Mouse (Mus musculus): ENCODE data around the gene Osbpl8. TPM values are rescaled to one million over a fixed set of nuclear protein-coding genes. Genes with fewer than 3 reads are reported as not detected.

Osbpl8 gene
- polyA plus RNA-seq (2015; fragmentation: Nextera tagmentation; extraction: Ambion mirVana) = 26.9 and 32.8 TPM in 2 replicates

DNA sequence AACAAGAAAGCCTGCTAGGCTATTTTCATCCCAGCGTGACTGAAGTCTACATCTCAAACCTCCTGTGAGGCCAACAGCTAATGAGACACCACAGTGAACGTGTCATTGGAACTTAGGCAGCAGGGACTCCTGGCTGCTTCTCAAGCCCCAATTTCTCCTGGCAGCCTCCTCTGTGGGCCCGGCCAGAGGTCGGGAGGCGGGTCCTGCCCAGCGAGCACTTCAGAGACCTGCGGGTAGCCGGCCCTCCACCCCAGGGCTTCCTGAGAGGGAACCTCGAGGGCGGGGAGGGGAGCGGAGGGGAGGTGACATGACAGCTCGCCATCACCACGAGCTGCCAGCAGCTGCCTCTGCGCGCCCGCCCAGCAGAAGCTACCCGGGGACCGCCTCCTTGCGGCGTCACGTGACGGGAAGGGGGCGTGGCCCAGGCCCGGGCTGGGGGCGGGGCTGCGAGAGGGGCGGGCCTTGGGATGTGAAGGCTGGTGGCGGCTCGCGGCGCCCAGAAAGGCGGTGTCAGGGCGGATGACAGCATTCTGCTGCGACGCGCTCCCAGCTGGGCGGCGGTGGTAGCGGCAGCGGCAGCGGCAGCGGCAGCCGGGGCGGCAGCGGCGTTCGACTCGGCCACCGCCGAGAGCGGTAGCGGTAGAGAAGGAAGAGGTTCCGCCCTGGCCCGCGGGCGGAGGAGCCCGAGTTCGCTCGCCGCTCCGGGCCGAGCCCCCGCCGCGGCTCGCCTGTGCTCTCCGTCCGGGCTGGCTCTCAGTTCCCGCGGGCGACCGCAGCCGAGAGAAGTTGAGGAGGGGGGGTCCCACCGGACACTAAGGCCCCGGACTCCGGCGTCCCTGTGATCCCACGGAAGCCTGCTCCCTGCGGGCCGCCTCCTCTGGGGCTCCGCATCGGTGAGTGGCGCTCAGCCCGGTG is at the start of gene Osbpl8:
TSS of gene Osbpl8 (plus strand) at position 449 of the 915 bp plus-strand sequence.
- Histone ChIP-seq H3K9me3 (replicated peaks) (no peaks in the 10 kb centered on the region), H3K27ac (peak within 1 kb of the TSS; percentile 96), H3K36me3 (no peaks in the 10 kb centered on the region), H3K9ac (peak within 1 kb of the TSS; percentile 97), H3K4me1 (replicated peaks) (peaks cover 26% of the 10 kb centered on the region), H3K4me2 (peak within 1 kb of the TSS; percentile 69), H3K4me3 (peak within 1 kb of the TSS; percentile 94), H3K27me3 (no peaks in the 10 kb centered on the region)
- peak; percentile 92 for ATAC-seq (replicated peaks; ENCODE audit: insufficient number of reproducible peaks, insufficient read depth, low FRiP score, low read depth)
- under 1% methylated on average over 82 of the region's 84 CpGs for WGBS

- Histone ChIP-seq H3K4me3 (no peak overlapping the region), H3K4me2 (no peak overlapping the region), H3K27ac (no peak overlapping the region), H3K9me3 (replicated peaks) (no peaks in the 10 kb centered on the region), H3K4me1 (replicated peaks) (no peaks in the 10 kb centered on the region), H3K36me3 (no peaks in the 10 kb centered on the region), H3K27me3 (no peaks in the 10 kb centered on the region), H3K9ac (no peak overlapping the region)
- 73% methylated on average over 7 of the region's 7 CpGs for WGBS
- ATAC-seq (replicated peaks; ENCODE audit: insufficient number of reproducible peaks, insufficient read depth, low FRiP score, low read depth) = no peak
Observed at GRCm38 (mm10) chr10:111117198-111117845, 47.2 kb upstream of the Osbpl8 start.

GRCm38 (mm10) chr10:111118292-111118691 is 46.3 kb upstream of the Osbpl8 start:
- no peaks in the 10 kb centered on the region for H3K36me3 ChIP-seq
- H3K27ac ChIP-seq = no peak overlapping the region
- no peaks in the 10 kb centered on the region for H3K27me3 ChIP-seq
- ATAC-seq (replicated peaks; ENCODE audit: insufficient number of reproducible peaks, insufficient read depth, low FRiP score, low read depth) = no peak
- 64% methylated on average over 9 of the region's 9 CpGs for WGBS
- no peak overlapping the region for H3K9ac ChIP-seq
- no peak overlapping the region for H3K4me2 ChIP-seq
- no peaks in the 10 kb centered on the region for H3K4me1 ChIP-seq (replicated peaks)
- H3K9me3 ChIP-seq (replicated peaks) = no peaks in the 10 kb centered on the region
- H3K4me3 ChIP-seq = no peak overlapping the region

DNA sequence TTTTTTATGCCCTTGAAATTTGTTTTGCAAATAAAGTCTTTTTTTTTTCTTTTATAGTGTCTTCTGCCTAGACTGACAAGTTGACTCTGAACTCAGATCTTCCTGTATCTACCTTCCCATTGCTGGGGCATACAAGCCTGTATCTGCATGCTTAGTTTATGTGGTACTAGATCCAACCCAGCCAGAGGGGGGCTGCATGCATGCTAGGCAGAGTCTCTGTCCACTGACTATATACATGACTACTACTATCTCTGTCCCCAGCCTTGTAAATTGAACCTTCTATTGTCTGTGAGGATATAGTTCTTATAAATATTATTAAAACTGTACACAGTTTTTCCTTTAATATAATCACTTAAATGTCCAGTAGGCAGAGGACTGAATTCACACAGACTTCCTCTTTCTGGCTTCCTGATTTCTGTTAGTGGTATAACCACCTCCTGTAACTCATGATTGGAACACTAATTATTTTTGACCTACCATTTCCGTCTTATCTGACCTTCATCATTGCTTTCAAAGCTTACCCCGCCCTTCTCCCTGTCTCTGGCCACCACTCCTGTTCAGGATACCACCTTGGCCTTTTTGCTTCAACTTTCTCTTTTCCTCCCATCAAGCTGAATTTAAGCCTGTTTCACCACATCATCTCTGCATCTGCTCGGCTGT is 45.4 kb upstream of the Osbpl8 start:
- no peaks in the 10 kb centered on the region for H3K27me3 ChIP-seq
- no peak overlapping the region for H3K4me2 ChIP-seq
- no peak overlapping the region for H3K27ac ChIP-seq
- H3K4me3 ChIP-seq = no peak overlapping the region
- ATAC-seq (replicated peaks; ENCODE audit: insufficient number of reproducible peaks, insufficient read depth, low FRiP score, low read depth) = no peak
- 50% methylated on average over 3 of the region's 3 CpGs for WGBS
- no peak overlapping the region for H3K9ac ChIP-seq
- H3K4me1 ChIP-seq (replicated peaks) = no peaks in the 10 kb centered on the region
- H3K9me3 ChIP-seq (replicated peaks) = no peaks in the 10 kb centered on the region
- H3K36me3 ChIP-seq = no peaks in the 10 kb centered on the region

GRCm38 (mm10) chr10:111119756-111120155 is 44.8 kb upstream of the Osbpl8 start:
- Histone ChIP-seq H3K27ac (no peak overlapping the region), H3K9ac (no peak overlapping the region), H3K9me3 (replicated peaks) (no peaks in the 10 kb centered on the region), H3K4me3 (no peak overlapping the region), H3K27me3 (no peaks in the 10 kb centered on the region), H3K36me3 (no peaks in the 10 kb centered on the region), H3K4me2 (no peak overlapping the region), H3K4me1 (replicated peaks) (no peaks in the 10 kb centered on the region)
- ATAC-seq (replicated peaks; ENCODE audit: insufficient number of reproducible peaks, insufficient read depth, low FRiP score, low read depth) = no peak

GRCm38 (mm10) chr10:111122864-111123398 is 41.6 kb upstream of the Osbpl8 start:
- H3K4me2 ChIP-seq = no peak overlapping the region
- H3K9me3 ChIP-seq (replicated peaks) = no peaks in the 10 kb centered on the region
- no peak overlapping the region for H3K27ac ChIP-seq
- no peaks in the 10 kb centered on the region for H3K36me3 ChIP-seq
- no peaks in the 10 kb centered on the region for H3K4me1 ChIP-seq (replicated peaks)
- H3K4me3 ChIP-seq = no peak overlapping the region
- no peaks in the 10 kb centered on the region for H3K27me3 ChIP-seq
- 73% methylated on average over 10 of the region's 10 CpGs for whole genome bisulfite sequencing
- no peak overlapping the region for H3K9ac ChIP-seq
- ATAC-seq (replicated peaks; ENCODE audit: insufficient number of reproducible peaks, insufficient read depth, low FRiP score, low read depth) = no peak

- ATAC-seq (replicated peaks; ENCODE audit: insufficient number of reproducible peaks, insufficient read depth, low FRiP score, low read depth) = no peak
- 87% methylated on average over 7 of the region's 7 CpGs for WGBS
- no peaks in the 10 kb centered on the region for H3K36me3 ChIP-seq
Observed at GRCm38 (mm10) chr10:111124175-111124574, 40.4 kb upstream of the Osbpl8 start.

GRCm38 (mm10) chr10:111124767-111125315 is 39.7 kb upstream of the Osbpl8 start:
- Histone ChIP-seq H3K27ac (no peak overlapping the region), H3K9ac (no peak overlapping the region), H3K9me3 (replicated peaks) (no peaks in the 10 kb centered on the region), H3K36me3 (no peaks in the 10 kb centered on the region), H3K4me2 (no peak overlapping the region), H3K4me1 (replicated peaks) (no peaks in the 10 kb centered on the region), H3K4me3 (no peak overlapping the region), H3K27me3 (no peaks in the 10 kb centered on the region)
- 16% methylated on average over 1 of the region's 1 CpGs for WGBS
- no peak for ATAC-seq (replicated peaks; ENCODE audit: insufficient number of reproducible peaks, insufficient read depth, low FRiP score, low read depth)

More at GRCm38 (mm10) chr10:111124175-111124574, 40.4 kb upstream of the Osbpl8 start:
- Histone ChIP-seq H3K4me2 (no peak overlapping the region), H3K27ac (no peak overlapping the region), H3K9ac (no peak overlapping the region), H3K4me1 (replicated peaks) (no peaks in the 10 kb centered on the region), H3K9me3 (replicated peaks) (no peaks in the 10 kb centered on the region), H3K4me3 (no peak overlapping the region), H3K27me3 (no peaks in the 10 kb centered on the region)

- H3K4me3 ChIP-seq = no peak overlapping the region
- 75% methylated on average over 10 of the region's 10 CpGs for WGBS
- ATAC-seq (replicated peaks; ENCODE audit: insufficient number of reproducible peaks, insufficient read depth, low FRiP score, low read depth) = no peak
- H3K27ac ChIP-seq = no peak overlapping the region
- no peaks in the 10 kb centered on the region for H3K4me1 ChIP-seq (replicated peaks)
- no peak overlapping the region for H3K9ac ChIP-seq
- H3K36me3 ChIP-seq = no peaks in the 10 kb centered on the region
- H3K27me3 ChIP-seq = no peaks in the 10 kb centered on the region
- H3K4me2 ChIP-seq = no peak overlapping the region
- no peaks in the 10 kb centered on the region for H3K9me3 ChIP-seq (replicated peaks)
Observed at GRCm38 (mm10) chr10:111127388-111127787, 37.2 kb upstream of the Osbpl8 start.

DNA sequence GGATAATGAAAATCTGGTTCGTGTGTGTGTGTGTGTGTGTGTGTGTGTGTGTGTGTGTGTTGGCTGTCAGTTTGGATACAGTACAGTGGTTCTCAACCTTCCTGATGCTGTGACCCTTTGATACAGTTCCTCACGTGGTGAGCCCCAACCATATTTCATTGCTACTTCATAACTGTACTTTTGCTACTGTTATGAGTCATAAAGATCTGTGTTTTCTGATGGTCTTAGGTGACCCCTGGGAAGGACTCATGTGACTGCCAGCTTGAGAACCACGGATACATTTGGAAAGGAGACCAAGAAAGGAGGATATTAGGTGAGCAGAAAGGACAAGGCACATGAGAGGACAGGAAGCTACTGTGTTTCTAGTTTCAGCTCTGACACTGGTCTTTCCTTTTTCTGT is 36.1 kb upstream of the Osbpl8 start:
- no peaks in the 10 kb centered on the region for H3K36me3 ChIP-seq
- H3K4me2 ChIP-seq = no peak overlapping the region
- no peak overlapping the region for H3K27ac ChIP-seq
- no peak overlapping the region for H3K4me3 ChIP-seq
- no peak for ATAC-seq (replicated peaks; ENCODE audit: insufficient number of reproducible peaks, insufficient read depth, low FRiP score, low read depth)
- H3K9me3 ChIP-seq (replicated peaks) = no peaks in the 10 kb centered on the region
- no peaks in the 10 kb centered on the region for H3K4me1 ChIP-seq (replicated peaks)
- WGBS = 67% methylated on average over 3 of the region's 3 CpGs
- H3K27me3 ChIP-seq = no peaks in the 10 kb centered on the region
- no peak overlapping the region for H3K9ac ChIP-seq

Data from heart, embryonic 15.5 days (tissue).